Mouse (Mus musculus) kidney, postnatal 10 days (tissue): Measurements from ENCODE around the gene Nudt14.

ENCODE experiments used
- DNase-seq: peaks from one replicate; pipeline ENCODE4 v3.0.0; 2021; ENCODE audit warnings: mixed read lengths

Gene Nudt14

GRCm38 (mm10) chr12:112912951-112913745, 28.8 kb downstream of the Nudt14 start:
- DNase-seq = no peak

GRCm38 (mm10) chr12:112911701-112912100, 30.2 kb downstream of the Nudt14 start:
- DNase-seq = no peak

- no peak for DNase-seq
These were observed 32.9 kb downstream of the Nudt14 start for GRCm38 (mm10) chr12:112908991-112909390.

DNA sequence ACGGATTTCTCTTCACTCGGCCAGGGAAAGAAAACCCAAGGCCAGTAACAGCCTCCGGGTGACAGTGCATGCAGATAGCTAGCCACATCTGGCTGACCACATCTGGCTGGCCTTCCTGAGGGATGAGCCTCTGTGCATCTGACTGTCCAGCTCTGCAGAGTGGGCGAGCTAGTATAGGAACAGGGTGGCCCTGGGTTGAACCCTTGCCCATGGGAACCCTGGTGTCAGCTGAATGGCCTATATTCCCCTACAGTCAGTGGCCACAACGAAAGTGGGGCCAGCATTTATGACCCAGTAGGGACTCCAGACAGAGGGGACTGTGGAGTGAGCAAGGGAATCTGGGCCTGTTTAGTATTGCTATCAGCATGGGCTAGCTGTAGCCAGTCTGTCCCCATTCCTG, 36.9 kb downstream of the Nudt14 start:
- no peak for DNase-seq

- peak; percentile 49 for DNase-seq
These were observed 38.0 kb downstream of the Nudt14 start for GRCm38 (mm10) chr12:112903941-112904340.

DNA sequence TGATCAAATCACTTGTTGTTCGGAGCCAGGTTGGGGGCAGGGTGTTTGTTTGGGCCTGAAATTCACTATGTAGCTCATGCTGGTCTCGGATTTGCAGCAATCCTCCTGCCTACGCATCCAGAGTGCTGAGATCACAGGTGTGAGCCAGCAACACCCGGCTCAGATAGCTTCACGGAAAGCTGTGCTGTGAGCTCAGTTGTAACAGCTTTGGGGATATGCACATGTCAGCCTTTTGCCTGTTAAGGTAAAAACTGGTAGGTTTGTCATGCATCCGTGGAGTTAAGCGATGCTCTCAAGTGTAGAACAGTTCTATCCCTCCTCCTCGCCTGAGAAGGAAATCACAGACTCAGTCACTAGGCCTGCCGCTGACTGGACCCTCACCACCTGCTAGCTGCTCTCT, 41.3 kb downstream of the Nudt14 start:
- DNase-seq = no peak

DNA sequence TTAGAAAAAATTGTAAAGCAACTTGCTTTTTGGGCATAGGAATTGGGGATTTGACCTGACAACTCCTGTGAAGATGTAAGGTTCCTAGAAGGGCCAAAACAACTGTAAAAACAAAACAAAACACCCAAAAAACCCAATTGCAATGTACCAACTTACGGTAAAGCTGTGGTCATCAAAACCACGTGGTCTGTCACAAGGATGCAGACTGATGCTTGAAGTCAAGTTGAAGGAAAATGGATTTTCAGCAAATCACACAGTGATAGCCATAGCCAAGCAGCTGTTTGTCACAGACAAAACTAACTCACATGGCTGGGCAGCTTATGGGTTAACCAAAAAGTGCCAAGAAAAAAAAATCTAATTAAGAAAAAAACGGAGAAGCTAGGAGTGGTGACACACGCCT, 43.0 kb downstream of the Nudt14 start:
- no peak for DNase-seq

GRCm38 (mm10) chr12:112898351-112898750, 43.6 kb downstream of the Nudt14 start:
- DNase-seq = no peak

DNA sequence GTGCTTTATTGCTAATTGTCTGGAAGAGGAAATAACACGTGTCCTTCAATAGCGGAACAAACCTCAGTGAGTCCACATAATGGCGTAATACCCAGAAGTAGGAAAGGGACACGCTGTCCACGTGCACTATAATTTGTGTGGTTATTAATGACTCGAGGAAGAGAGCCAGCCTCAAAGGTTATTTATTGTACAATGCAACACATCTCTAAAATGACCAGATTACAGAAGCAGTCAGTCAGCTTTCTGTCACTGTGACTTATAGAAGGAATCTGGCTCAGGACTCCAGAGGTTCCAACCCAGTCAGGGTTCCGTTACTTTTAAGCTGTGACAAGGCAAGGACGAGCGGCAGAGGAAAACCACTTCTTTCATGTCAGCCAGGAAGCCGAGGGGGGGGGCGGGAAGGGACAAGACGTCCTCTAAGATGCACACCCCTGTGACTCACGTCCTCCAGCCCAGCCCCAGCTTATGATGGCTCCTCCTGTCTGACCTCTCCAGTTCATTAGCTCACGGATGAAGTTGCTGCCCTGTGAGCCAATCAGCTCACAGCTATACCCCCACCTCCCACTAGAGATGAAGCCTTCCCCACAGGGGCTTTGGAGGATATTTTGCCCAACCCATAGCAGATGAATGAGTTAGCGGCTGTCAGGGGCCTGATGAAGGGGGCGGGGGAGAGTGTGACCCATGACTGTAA, 44.3 kb downstream of the Nudt14 start:
- DNase-seq = peak; percentile 63

- peak; percentile 51 for DNase-seq
These were observed 47.0 kb downstream of the Nudt14 start for GRCm38 (mm10) chr12:112894969-112895368.

DNA sequence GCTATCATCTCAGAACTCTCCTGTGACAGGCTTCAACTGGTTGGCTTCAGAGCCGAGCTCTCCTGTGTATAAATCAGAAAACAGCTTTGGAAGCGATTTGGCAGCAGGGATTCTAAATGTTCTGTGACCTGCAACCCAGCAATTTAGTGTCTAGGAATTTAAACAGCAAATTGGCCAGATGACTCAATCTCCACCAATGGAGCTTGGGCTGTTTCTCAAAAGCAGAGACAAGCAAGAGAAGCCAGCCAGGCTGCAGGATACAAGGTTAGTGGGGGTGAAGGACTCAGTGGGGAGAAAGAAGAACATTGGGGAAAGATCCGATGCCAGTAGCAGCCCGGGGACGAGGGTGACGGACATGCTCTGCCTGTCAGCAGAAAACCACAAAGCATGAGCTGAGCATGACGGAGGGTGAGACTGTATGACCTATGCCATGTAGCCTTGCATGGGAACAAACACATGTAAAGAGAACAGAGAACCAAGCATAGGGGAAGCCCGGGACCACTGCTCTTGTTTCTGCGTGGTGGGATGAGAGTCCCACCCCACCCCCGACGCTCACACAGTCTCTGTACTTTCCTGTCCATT, 47.5 kb downstream of the Nudt14 start:
- no peak for DNase-seq

DNA sequence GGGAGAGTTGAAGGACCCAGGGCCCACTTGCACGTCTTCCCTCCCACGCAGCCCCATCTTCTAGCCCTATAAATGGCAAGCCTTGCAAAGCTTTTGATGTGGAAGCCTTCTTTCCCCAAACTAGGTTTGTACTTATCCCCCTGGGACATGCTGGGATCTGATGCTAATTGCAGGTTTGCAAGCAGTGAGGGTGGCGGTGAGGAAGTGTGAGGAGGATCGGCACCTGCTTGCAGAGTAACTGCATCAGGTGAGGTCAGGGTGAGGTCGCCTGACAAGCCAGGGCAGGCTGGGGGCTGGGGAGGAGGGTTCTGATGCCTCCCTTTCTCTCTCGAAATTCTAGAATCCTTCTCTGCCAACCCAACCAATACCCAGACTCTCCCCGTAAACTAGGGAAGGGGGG, 56.5 kb downstream of the Nudt14 start:
- DNase-seq = no peak
